Mouse (Mus musculus) testis, postnatal 14 days (tissue): ENCODE results near the gene Gm5478.
"Not testable (repeated sequence)": the region's sequence is repeated elsewhere in the genome, so short reads cannot be mapped to it uniquely, and the experiment has no call there.

Experiments used
- DNase-seq: peaks from one replicate; pipeline ENCODE4 v3.0.0; 2021; ENCODE audit warnings: low spot score

Gm5478 gene

DNA sequence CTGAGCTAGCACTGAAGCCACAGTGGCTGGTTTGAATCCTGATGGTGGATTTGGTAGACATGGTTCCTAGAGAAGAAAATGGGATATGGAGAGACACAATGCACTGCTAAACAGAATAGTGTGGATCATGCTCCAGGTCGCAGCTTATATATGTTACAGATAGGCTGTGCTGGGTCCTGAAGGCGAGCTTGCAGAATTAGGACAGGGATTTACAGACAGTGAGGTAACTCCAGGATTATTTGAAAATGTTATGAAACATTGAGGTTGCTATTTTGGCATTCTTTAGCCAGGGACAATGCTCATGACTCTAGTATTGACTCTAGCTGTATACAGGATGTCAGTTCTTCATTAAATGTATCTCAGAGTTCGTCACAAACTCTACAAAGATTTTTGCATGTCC lies at the start of gene Gm5478:
Gene Gm5478 (minus strand): TSS at position 101 of the 400 bp plus-strand sequence.
- no peak for DNase-seq

DNA sequence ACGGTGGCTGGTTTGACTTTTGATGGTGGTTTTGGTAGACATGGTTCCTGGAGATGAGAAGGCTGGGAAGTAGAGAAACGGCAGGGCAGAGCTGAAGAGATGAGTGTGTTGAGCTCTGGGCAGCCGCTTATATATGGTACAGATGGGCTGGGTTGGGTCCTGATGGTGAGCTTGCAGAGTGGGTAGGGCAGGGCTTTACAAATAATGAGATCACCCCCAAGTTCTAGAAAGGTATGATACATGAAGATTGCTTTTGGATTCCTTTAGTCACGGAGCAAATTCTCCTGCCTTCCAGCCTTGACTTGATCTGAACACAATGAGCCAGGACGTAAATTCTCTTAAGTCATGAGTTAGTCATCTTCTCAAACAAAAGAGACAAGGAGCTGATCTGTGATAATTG lies 47.0 kb upstream of the Gm5478 start, which contains the start of gene Krt6a:
Gene Krt6a (minus strand): TSS at position 101 of the 400 bp plus-strand sequence.
- no peak for DNase-seq

DNA sequence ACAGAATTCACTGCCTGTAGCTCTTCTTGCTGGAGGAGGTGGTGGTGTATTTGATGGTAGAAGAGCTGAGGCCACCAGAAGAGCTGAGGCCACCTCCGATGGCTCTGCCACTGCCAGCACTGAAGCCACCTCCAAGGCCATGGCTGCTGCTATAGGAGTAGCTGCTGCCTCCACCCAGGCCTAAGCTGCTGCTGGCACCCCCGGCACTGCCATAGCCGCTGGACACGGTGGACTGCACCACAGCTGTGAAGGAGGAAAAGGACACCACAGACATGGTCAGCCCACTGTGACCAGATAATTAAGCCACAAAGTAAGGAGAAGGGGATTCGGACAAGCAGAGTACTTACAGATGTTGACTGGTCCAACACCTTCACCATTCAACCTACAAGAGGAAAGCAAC lies 43.3 kb upstream of the Gm5478 start:
- not testable (repeated sequence) for DNase-seq

DNA sequence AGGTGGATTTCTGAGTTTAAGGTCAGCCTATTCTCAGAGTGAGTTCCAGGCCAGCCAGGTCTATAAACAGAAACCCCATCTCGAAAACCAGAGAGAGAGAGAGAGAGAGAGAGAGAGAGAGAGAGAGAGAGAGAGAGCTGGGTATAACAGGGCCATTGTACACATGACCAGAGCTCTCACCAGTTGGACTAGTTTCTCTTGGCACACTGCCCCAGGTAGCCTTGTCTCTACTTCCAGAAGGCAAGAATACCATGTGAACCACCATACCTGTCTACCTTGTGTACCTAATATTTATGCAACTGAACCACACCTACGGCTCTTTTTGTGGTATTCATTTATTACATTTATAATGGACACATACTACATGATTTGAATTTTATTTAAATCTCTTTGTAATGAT lies 41.0 kb upstream of the Gm5478 start:
- DNase-seq = no peak

DNA sequence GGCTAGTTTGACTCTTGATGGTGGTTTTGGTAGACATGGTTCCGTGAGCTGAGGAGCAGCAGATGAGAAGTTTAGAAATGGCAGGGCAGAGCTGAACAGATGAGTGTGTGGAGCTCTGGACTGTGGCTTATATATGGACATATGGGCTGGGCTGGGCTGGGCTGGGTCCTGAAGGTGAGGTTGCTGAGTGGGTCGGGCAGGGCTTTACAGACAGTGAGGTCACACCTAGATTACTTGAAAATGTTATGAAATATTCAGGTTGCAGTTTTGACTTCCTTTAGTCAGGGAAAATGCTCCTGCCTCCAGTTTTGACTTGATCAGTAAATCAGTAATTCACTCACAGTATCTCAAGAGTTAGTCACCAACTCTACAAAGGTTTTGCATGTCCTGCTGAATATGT lies 33.0 kb upstream of the Gm5478 start, which contains the start of gene Krt6b:
Gene Krt6b (minus strand): TSS at position 101 of the 400 bp plus-strand sequence.
- DNase-seq = no peak

DNA sequence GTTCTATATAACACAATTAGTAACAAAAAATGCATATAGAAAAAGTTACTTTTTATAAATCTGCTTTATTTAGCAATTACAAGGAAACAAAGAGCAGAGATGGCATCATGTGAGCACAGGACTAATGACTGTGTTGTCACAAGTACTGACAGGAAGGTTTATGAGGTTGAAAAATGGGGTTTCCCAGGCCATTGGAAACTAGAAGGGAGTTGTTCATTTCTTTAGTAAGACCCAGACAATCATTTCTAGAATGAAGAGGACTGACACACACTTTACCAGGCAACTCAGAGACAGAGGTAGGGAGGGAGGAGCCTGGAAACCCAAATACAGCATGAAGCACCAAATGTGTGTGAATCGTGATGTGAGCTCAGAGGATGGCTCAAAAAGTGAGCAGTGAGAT lies 28.8 kb upstream of the Gm5478 start:
- no peak for DNase-seq

DNA sequence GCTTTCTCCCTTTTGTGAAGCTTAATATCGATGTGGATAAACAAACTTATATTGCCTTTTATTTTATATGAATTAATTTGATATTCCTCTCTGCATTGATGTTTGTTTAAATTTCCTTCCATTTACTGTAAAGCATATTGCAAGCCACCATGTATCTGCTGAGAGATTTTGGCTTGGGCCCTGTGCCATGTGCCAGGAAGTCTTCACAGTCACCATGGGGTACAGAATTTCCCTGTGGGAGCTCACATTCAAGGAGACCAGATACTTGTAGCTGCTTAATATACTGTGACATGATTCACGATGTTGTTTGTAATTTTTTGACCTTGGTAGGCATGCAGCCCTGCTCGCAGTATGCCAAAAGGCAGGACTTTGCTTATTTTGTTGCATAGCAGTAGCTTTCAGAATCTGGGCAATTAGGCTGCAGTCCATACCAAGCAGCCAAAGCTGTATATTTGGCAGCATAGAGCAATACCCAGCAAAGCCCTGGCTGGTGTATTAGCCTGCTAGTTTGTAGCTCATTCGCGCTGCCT lies 5.6 kb upstream of the Gm5478 start:
- no peak for DNase-seq

DNA sequence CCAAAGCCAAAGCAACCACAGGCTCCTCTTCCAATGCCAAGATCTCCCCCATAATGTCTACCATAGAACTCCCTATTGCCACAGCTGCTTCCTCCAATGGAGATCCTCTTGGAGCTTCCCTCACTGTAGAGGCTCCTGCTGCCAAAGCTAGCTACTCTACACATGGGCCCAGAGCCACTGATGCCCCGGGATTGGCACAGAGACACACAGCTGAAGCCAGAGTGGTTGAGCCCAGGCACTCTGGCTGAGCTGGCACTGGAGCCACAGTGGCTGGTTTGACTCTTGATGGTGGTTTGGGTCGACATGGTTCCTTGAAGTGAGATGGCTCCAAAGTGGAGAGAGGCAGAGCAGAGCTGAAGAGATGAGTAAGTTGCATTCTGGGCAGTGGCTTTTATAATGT lies 19.3 kb downstream of the Gm5478 start, which contains the start of gene Gm5414:
Gene Gm5414 (minus strand): TSS at position 305 of the 400 bp plus-strand sequence.
- DNase-seq = no peak

DNA sequence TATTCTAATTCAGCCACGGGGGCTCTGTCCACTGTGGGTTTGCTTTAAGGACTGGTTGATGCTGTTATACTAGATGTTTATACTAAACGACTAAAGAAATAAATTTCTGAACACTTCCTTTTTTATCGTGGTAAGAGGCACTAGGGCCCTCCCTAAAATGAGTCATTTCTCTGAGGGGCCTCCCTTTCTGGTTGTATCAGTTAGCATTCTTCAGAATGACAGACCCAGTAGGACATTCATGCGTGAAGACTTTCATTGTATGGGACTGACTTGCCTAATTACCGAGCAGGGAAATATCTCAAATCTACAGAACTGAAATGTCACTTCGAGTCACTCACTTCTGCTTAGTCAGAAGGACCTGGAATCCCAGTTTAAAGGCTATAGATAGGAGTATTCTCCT lies 48.1 kb downstream of the Gm5478 start:
- DNase-seq = no peak
